Mouse (Mus musculus) G1E (cell line): Measurements from ENCODE around the gene Mapk11. TPM values are rescaled to one million over a fixed set of nuclear protein-coding genes. Genes with fewer than 3 reads are reported as not detected.
A peak's percentile ranks its signal among the peaks of the same experiment; 100 is the strongest.

Experiments
- ATAC-seq: 2 replicates; pipeline ENCODE4 v1.8.0; 2016; ENCODE audit warnings: mild to moderate bottlenecking; ENCODE audit not compliant: insufficient number of reproducible peaks, poor library complexity, low FRiP score, severe bottlenecking; ENCODE audit errors: extremely low read depth
- DNase-seq: peaks from one replicate; pipeline ENCODE4 v3.0.0; 2012; ENCODE audit warnings: low spot score
- H3K27me3 ChIP-seq: 2 replicates; pipeline ENCODE4 v1.6.1; 2012; ENCODE audit warnings: mild to moderate bottlenecking, low read length, inconsistent platforms; ENCODE audit not compliant: insufficient read depth
- H3K36me3 ChIP-seq: replicated peaks from 2 replicates; pipeline ENCODE3; 2012; ENCODE audit warnings: mild to moderate bottlenecking, inconsistent platforms
- H3K4me1 ChIP-seq: 2 replicates; pipeline ENCODE4 v1.6.1; 2012; ENCODE audit warnings: low read depth, low read length, inconsistent platforms, mixed read lengths; ENCODE audit not compliant: insufficient read depth
- H3K4me3 ChIP-seq: 2 replicates; pipeline ENCODE4 v1.5.1; 2012; ENCODE audit warnings: low read depth, mild to moderate bottlenecking, inconsistent platforms, low read length, moderate library complexity, mixed read lengths
- H3K9me3 ChIP-seq: replicated peaks from 2 replicates; pipeline ENCODE4 v1.6.1; 2012; ENCODE audit warnings: inconsistent platforms
- CTCF ChIP-seq: IDR thresholded peaks from 2 replicates; pipeline ENCODE4 v1.5.1; 2012; ENCODE audit warnings: low read depth, low read length, inconsistent platforms, mixed read lengths
- GATA1 ChIP-seq: IDR thresholded peaks from 2 replicates; pipeline ENCODE4 v1.6.1; 2012; ENCODE audit warnings: borderline replicate concordance, low read length, inconsistent platforms, mixed read lengths
- GATA2 ChIP-seq: IDR thresholded peaks from 2 replicates; pipeline ENCODE4 v1.6.1; 2012; ENCODE audit warnings: low read depth, low read length, inconsistent platforms, borderline replicate concordance
- POLR2AphosphoS5 ChIP-seq: IDR thresholded peaks from 2 replicates; pipeline ENCODE4 v1.6.1; 2012; ENCODE audit warnings: low read depth, low read length, inconsistent platforms; ENCODE audit not compliant: insufficient replicate concordance
- TAL1 ChIP-seq: conservative IDR thresholded peaks from 2 replicates; pipeline ENCODE4 v1.6.1; 2012; ENCODE audit warnings: low read depth, low read length, inconsistent platforms, mixed read lengths
- polyA plus RNA-seq: library from polyadenylated mRNA; stranded (reverse); fragments of >175 nt; gene quantifications from 2 replicates; pipeline ENCODE4 v1.2.3, GENCODE M21; 2012
- total RNA-seq, 2 experiments: library from RNA; stranded (forward) in 1 of 2; stranded (reverse) in 1 of 2; fragments of 200-1000 nt in 1 of 2; fragments of >200 nt in 1 of 2; fragmentation: Nextera tagmentation in 1 of 2; gene quantifications; 2 replicates each; pipeline ENCODE4 v1.2.3; 2014 to 2017

Gene Mapk11
- total and polyA plus RNA-seq, 3 experiments: 0.07 to 0.38 TPM; not detected in 1

GRCm38 (mm10) chr15:89179630-89179964 lies 30.2 kb upstream of the Mapk11 start:
- H3K4me1 ChIP-seq: peaks cover 47% of the 10 kb centered on the region
- peaks cover 25% of the 10 kb centered on the region for H3K27me3 ChIP-seq

DNA sequence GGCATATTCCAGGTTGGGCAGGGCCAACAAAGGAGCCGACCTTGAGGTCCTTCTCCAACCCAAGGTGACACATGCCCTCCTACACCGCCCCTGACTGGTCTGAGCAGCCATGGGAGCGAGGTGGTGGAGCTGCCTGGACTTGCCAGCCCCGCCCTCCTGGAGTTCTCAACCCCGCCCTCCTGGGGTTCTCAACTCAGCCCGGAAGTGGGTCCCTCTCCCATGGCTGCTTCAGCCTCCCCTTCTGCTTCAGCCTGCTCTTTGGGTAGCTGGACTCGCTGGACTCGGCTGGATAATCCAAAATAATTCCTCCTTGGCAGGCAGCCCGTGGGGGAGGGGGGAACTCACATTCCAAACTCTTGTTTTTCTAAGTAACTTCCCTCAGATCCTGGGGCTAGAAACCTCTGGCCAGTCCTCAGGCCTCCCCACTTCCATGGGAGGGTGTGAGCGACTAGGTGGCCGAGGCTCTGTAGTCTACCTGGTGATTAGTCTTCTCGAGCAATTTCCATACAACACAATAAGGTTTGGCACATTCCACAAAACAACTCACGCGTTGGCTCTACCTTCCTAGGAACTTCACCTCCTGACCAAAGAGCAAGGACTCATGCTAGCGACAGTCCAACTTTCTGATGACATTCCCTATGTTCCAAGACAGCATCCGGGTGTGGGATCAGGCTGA lies 29.7 kb upstream of the Mapk11 start:
- peaks cover 28% of the 10 kb centered on the region for H3K27me3 ChIP-seq
- peak; percentile 80 for ATAC-seq

More at GRCm38 (mm10) chr15:89179630-89179964, 30.2 kb upstream of the Mapk11 start:
- DNase-seq: no peak
- H3K9me3 ChIP-seq: peaks cover 7% of the 10 kb centered on the region
- H3K36me3 ChIP-seq: peaks cover 3% of the 10 kb centered on the region
- H3K4me3 ChIP-seq: peak overlapping the region; percentile 72; the same call in 1 of the 2 replicates
- no peak for ATAC-seq
- TF ChIP-seq GATA1: no peak

DNA sequence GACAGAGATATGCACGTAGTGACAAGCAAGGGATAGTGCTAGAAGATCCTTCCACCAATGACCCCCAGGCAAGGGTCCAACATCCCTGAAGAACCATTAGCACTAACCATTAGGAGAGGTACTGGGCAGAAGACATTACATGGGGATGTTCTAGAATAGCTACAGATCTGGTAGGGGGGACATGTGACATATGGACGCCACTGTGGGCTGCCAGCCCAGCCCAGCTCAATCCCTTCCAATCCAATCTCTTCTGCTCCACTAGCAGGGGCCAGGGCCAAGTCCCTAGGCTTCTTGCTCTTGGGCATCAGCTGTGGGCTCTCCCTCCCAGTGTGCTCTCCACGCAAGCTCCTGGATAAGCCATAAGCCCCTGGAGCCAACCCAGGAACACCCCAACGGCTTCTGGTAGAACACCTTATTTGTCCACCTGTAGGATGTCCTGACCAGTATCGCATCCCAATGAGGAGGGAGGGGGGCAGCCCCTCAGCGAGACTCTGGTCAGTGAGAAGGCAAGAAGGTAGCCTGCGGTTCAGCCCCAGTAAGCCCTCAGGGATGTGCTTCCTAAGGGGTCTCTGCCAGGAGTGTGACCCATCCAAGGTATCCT lies 28.9 kb upstream of the Mapk11 start:
- peaks cover 55% of the 10 kb centered on the region for H3K4me1 ChIP-seq
- TF ChIP-seq POLR2AphosphoS5 (no peak), GATA2 (no peak), GATA1 (no peak), CTCF (no peak), TAL1 (no peak)
- H3K36me3 ChIP-seq: no peaks in the 10 kb centered on the region
- peak overlapping the region; percentile 41; the same call in 1 of the 2 replicates for H3K4me3 ChIP-seq
- DNase-seq (no peak), ATAC-seq (no peak)
- H3K27me3 ChIP-seq: peaks cover 35% of the 10 kb centered on the region
- H3K9me3 ChIP-seq: peaks cover 7% of the 10 kb centered on the region

More for the DNA sequence above, 29.7 kb upstream of the Mapk11 start:
- H3K36me3 ChIP-seq: no peaks in the 10 kb centered on the region
- TF ChIP-seq TAL1 (no peak), CTCF (no peak), GATA2 (no peak), GATA1 (no peak), POLR2AphosphoS5 (no peak)
- H3K4me1 ChIP-seq: peaks cover 48% of the 10 kb centered on the region
- DNase-seq: peak; percentile 93
- H3K9me3 ChIP-seq: peaks cover 7% of the 10 kb centered on the region
- H3K4me3 ChIP-seq: peak overlapping the region; percentile 41; the same call in 1 of the 2 replicates

- no peak overlapping the region for H3K4me3 ChIP-seq
- ATAC-seq: no peak
- peaks cover 7% of the 10 kb centered on the region for H3K9me3 ChIP-seq
- H3K4me1 ChIP-seq: peaks cover 58% of the 10 kb centered on the region
- TF ChIP-seq TAL1 (no peak), POLR2AphosphoS5 (no peak), GATA2 (no peak), CTCF (no peak), GATA1 (no peak)
- no peak for DNase-seq
- peaks cover 41% of the 10 kb centered on the region for H3K27me3 ChIP-seq
- H3K36me3 ChIP-seq: no peaks in the 10 kb centered on the region
Observed at GRCm38 (mm10) chr15:89177576-89178259, 28.3 kb upstream of the Mapk11 start.

DNA sequence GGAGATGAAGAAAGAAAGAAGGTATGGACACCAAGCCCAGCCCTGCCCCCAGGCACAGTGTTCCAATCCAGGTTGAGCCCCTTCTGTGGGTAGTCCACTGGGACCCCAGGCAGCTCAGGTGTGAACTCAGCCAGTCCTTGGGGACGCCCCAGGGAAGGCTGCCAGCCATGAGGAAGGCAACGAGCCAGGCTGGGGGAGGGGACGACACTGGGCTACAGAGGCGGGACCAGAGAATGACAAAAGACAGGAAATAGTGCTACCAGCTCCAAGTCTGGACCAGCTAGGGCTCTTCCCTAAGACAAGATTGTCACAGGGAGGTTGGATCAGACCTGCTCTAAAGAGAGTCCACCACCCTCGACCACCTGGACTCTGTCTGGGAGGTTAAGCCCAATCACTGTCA lies 27.7 kb upstream of the Mapk11 start:
- TF ChIP-seq CTCF: no peak
- TF ChIP-seq TAL1: no peak
- no peak for TF ChIP-seq GATA1
- no peak for TF ChIP-seq GATA2
- no peak for TF ChIP-seq POLR2AphosphoS5
- Histone ChIP-seq H3K4me3 (no peak overlapping the region), H3K36me3 (no peaks in the 10 kb centered on the region), H3K9me3 (peaks cover 7% of the 10 kb centered on the region), H3K27me3 (peaks cover 46% of the 10 kb centered on the region), H3K4me1 (peaks cover 58% of the 10 kb centered on the region)
- ATAC-seq (0 out of 2 replicates have a peak, but pooled peaks have one; percentile 41), DNase-seq (peak; percentile 39)

GRCm38 (mm10) chr15:89175411-89176155 lies 26.2 kb upstream of the Mapk11 start:
- no peak for TF ChIP-seq TAL1
- no peak for TF ChIP-seq CTCF
- no peak for TF ChIP-seq POLR2AphosphoS5
- TF ChIP-seq GATA1: no peak
- TF ChIP-seq GATA2: no peak
- Histone ChIP-seq H3K4me3 (no peak overlapping the region), H3K4me1 (peaks cover 51% of the 10 kb centered on the region), H3K27me3 (peaks cover 46% of the 10 kb centered on the region), H3K9me3 (0 out of 2 replicates have a peak, but pooled peaks cover 3% of the 10 kb centered on the region), H3K36me3 (no peaks in the 10 kb centered on the region)
- DNase-seq: no peak
- no peak for ATAC-seq
